Mouse (Mus musculus): ENCODE data around the gene Fyn. TPM values are rescaled to one million over a fixed set of nuclear protein-coding genes. Genes with fewer than 3 reads are reported as not detected.

The Fyn gene
- polyA plus RNA-seq, 1 experiment from 2014 or later: 42.7 TPM

GRCm38 (mm10) chr10:39421772-39422171 lies 53.1 kb downstream of the Fyn start:
- Histone ChIP-seq H3K4me1 (replicated peaks; ENCODE audit: control insufficient read depth, insufficient read depth, low read length) (no peaks in the 10 kb centered on the region), H3K4me2 (ENCODE audit: low read depth, low read length, severe bottlenecking) (no peak overlapping the region), H3K27me3 (ENCODE audit: control insufficient read depth, insufficient read depth, low read length) (no peaks in the 10 kb centered on the region), H3K27ac (ENCODE audit: low read depth, low read length) (no peak overlapping the region), H3K36me3 (ENCODE audit: control insufficient read depth, insufficient read depth, low read length) (no peaks in the 10 kb centered on the region), H3K9me3 (ENCODE audit: control insufficient read depth, low read length) (no peaks in the 10 kb centered on the region), H3K9ac (ENCODE audit: low read length) (no peak overlapping the region), H3K4me3 (ENCODE audit: low read depth, low read length) (no peak overlapping the region)
- DNase-seq (ENCODE audit: low spot score) (no peak), ATAC-seq (replicated peaks; ENCODE audit: low FRiP score) (no peak)
- WGBS: 93% methylated on average over 9 of the region's 9 CpGs

- Histone ChIP-seq H3K4me2 (ENCODE audit: low read depth, low read length, severe bottlenecking) (no peak overlapping the region), H3K9me3 (ENCODE audit: control insufficient read depth, low read length) (no peaks in the 10 kb centered on the region), H3K27me3 (ENCODE audit: control insufficient read depth, insufficient read depth, low read length) (no peaks in the 10 kb centered on the region), H3K9ac (ENCODE audit: low read length) (no peak overlapping the region), H3K36me3 (ENCODE audit: control insufficient read depth, insufficient read depth, low read length) (no peaks in the 10 kb centered on the region), H3K4me1 (replicated peaks; ENCODE audit: control insufficient read depth, insufficient read depth, low read length) (peaks cover under 1% of the 10 kb centered on the region; the same call in 1 of the 2 replicates), H3K4me3 (ENCODE audit: low read depth, low read length) (no peak overlapping the region), H3K27ac (ENCODE audit: low read depth, low read length) (no peak overlapping the region)
- DNase-seq (ENCODE audit: low spot score): no peak
- 86% methylated on average over 3 of the region's 3 CpGs for WGBS
- no peak for ATAC-seq (replicated peaks; ENCODE audit: low FRiP score)
Observed at GRCm38 (mm10) chr10:39424643-39425042, 56.0 kb downstream of the Fyn start.

- H3K36me3 ChIP-seq (ENCODE audit: control insufficient read depth, insufficient read depth, low read length): no peaks in the 10 kb centered on the region
- no peaks in the 10 kb centered on the region for H3K27me3 ChIP-seq (ENCODE audit: control insufficient read depth, insufficient read depth, low read length)
- H3K4me3 ChIP-seq (ENCODE audit: low read depth, low read length): no peak overlapping the region
- H3K4me1 ChIP-seq (replicated peaks; ENCODE audit: control insufficient read depth, insufficient read depth, low read length): peaks cover 4% of the 10 kb centered on the region; the same call in 1 of the 2 replicates
- H3K9me3 ChIP-seq (ENCODE audit: control insufficient read depth, low read length): no peaks in the 10 kb centered on the region
- H3K27ac ChIP-seq (ENCODE audit: low read depth, low read length): no peak overlapping the region
- DNase-seq (ENCODE audit: low spot score): no peak
- no peak overlapping the region for H3K4me2 ChIP-seq (ENCODE audit: low read depth, low read length, severe bottlenecking)
- no peak for ATAC-seq (replicated peaks; ENCODE audit: low FRiP score)
- H3K9ac ChIP-seq (ENCODE audit: low read length): no peak overlapping the region
- WGBS: 83% methylated on average over 3 of the region's 3 CpGs
Observed at GRCm38 (mm10) chr10:39426033-39426432, 57.4 kb downstream of the Fyn start.

GRCm38 (mm10) chr10:39426833-39427490 lies 58.3 kb downstream of the Fyn start:
- no peak overlapping the region for H3K4me3 ChIP-seq (ENCODE audit: low read depth, low read length)
- ATAC-seq (replicated peaks; ENCODE audit: low FRiP score) (peak; percentile 49; the same call in 1 of the 2 replicates), DNase-seq (ENCODE audit: low spot score) (no peak)
- no peaks in the 10 kb centered on the region for H3K9me3 ChIP-seq (ENCODE audit: control insufficient read depth, low read length)
- H3K27me3 ChIP-seq (ENCODE audit: control insufficient read depth, insufficient read depth, low read length): no peaks in the 10 kb centered on the region
- 0 out of 2 replicates have a peak overlapping the region, but pooled peaks have one; percentile 7 for H3K27ac ChIP-seq (ENCODE audit: low read depth, low read length)
- H3K4me2 ChIP-seq (ENCODE audit: low read depth, low read length, severe bottlenecking): no peak overlapping the region
- no peaks in the 10 kb centered on the region for H3K36me3 ChIP-seq (ENCODE audit: control insufficient read depth, insufficient read depth, low read length)
- H3K4me1 ChIP-seq (replicated peaks; ENCODE audit: control insufficient read depth, insufficient read depth, low read length): peaks cover 4% of the 10 kb centered on the region; the same call in 1 of the 2 replicates
- H3K9ac ChIP-seq (ENCODE audit: low read length): no peak overlapping the region
- 63% methylated on average over 5 of the region's 5 CpGs for WGBS

- H3K36me3 ChIP-seq (ENCODE audit: control insufficient read depth, insufficient read depth, low read length): no peaks in the 10 kb centered on the region
- no peaks in the 10 kb centered on the region for H3K9me3 ChIP-seq (ENCODE audit: control insufficient read depth, low read length)
- H3K27ac ChIP-seq (ENCODE audit: low read depth, low read length): no peak overlapping the region
- DNase-seq (ENCODE audit: low spot score) (no peak), ATAC-seq (replicated peaks; ENCODE audit: low FRiP score) (no peak)
- H3K4me2 ChIP-seq (ENCODE audit: low read depth, low read length, severe bottlenecking): no peak overlapping the region
- H3K27me3 ChIP-seq (ENCODE audit: control insufficient read depth, insufficient read depth, low read length): no peaks in the 10 kb centered on the region
- H3K4me3 ChIP-seq (ENCODE audit: low read depth, low read length): no peak overlapping the region
- peaks cover 4% of the 10 kb centered on the region; the same call in 1 of the 2 replicates for H3K4me1 ChIP-seq (replicated peaks; ENCODE audit: control insufficient read depth, insufficient read depth, low read length)
- 92% methylated on average over 4 of the region's 4 CpGs for WGBS
- no peak overlapping the region for H3K9ac ChIP-seq (ENCODE audit: low read length)
Observed at GRCm38 (mm10) chr10:39429661-39430060, 61.0 kb downstream of the Fyn start.

- H3K36me3 ChIP-seq (ENCODE audit: control insufficient read depth, insufficient read depth, low read length): no peaks in the 10 kb centered on the region
- no peak overlapping the region for H3K27ac ChIP-seq (ENCODE audit: low read depth, low read length)
- peaks cover 4% of the 10 kb centered on the region; the same call in 1 of the 2 replicates for H3K4me1 ChIP-seq (replicated peaks; ENCODE audit: control insufficient read depth, insufficient read depth, low read length)
- DNase-seq (ENCODE audit: low spot score): no peak
- H3K4me3 ChIP-seq (ENCODE audit: low read depth, low read length): no peak overlapping the region
- no peaks in the 10 kb centered on the region for H3K27me3 ChIP-seq (ENCODE audit: control insufficient read depth, insufficient read depth, low read length)
- H3K4me2 ChIP-seq (ENCODE audit: low read depth, low read length, severe bottlenecking): no peak overlapping the region
- no peak for ATAC-seq (replicated peaks; ENCODE audit: low FRiP score)
- no peak overlapping the region for H3K9ac ChIP-seq (ENCODE audit: low read length)
- WGBS: 64% methylated on average over 14 of the region's 14 CpGs
- no peaks in the 10 kb centered on the region for H3K9me3 ChIP-seq (ENCODE audit: control insufficient read depth, low read length)
Observed at GRCm38 (mm10) chr10:39430074-39430764, 61.6 kb downstream of the Fyn start.

- H3K4me3 ChIP-seq (ENCODE audit: low read depth, low read length): no peak overlapping the region
- 82% methylated on average over 2 of the region's 2 CpGs for WGBS
- H3K27me3 ChIP-seq (ENCODE audit: control insufficient read depth, insufficient read depth, low read length): no peaks in the 10 kb centered on the region
- H3K4me1 ChIP-seq (replicated peaks; ENCODE audit: control insufficient read depth, insufficient read depth, low read length): peaks cover 4% of the 10 kb centered on the region; the same call in 1 of the 2 replicates
- H3K36me3 ChIP-seq (ENCODE audit: control insufficient read depth, insufficient read depth, low read length): no peaks in the 10 kb centered on the region
- H3K9me3 ChIP-seq (ENCODE audit: control insufficient read depth, low read length): no peaks in the 10 kb centered on the region
- no peak overlapping the region for H3K9ac ChIP-seq (ENCODE audit: low read length)
- no peak overlapping the region for H3K27ac ChIP-seq (ENCODE audit: low read depth, low read length)
- DNase-seq (ENCODE audit: low spot score) (no peak), ATAC-seq (replicated peaks; ENCODE audit: low FRiP score) (no peak)
- no peak overlapping the region for H3K4me2 ChIP-seq (ENCODE audit: low read depth, low read length, severe bottlenecking)
Observed at GRCm38 (mm10) chr10:39431265-39431664, 62.6 kb downstream of the Fyn start.

- Histone ChIP-seq H3K9me3 (ENCODE audit: control insufficient read depth, low read length) (no peaks in the 10 kb centered on the region), H3K4me3 (ENCODE audit: low read depth, low read length) (no peak overlapping the region), H3K27me3 (ENCODE audit: control insufficient read depth, insufficient read depth, low read length) (no peaks in the 10 kb centered on the region), H3K4me1 (replicated peaks; ENCODE audit: control insufficient read depth, insufficient read depth, low read length) (peaks cover 4% of the 10 kb centered on the region; the same call in 1 of the 2 replicates), H3K9ac (ENCODE audit: low read length) (no peak overlapping the region), H3K4me2 (ENCODE audit: low read depth, low read length, severe bottlenecking) (no peak overlapping the region), H3K36me3 (ENCODE audit: control insufficient read depth, insufficient read depth, low read length) (no peaks in the 10 kb centered on the region), H3K27ac (ENCODE audit: low read depth, low read length) (no peak overlapping the region)
- 89% methylated on average over 14 of the region's 14 CpGs for WGBS
- DNase-seq (ENCODE audit: low spot score) (no peak), ATAC-seq (replicated peaks; ENCODE audit: low FRiP score) (no peak)
Observed at GRCm38 (mm10) chr10:39432648-39433568, 64.3 kb downstream of the Fyn start.

All from forebrain, embryonic 11.5 days (tissue).